Mouse (Mus musculus): ENCODE data around the gene Racgap1.

DNA sequence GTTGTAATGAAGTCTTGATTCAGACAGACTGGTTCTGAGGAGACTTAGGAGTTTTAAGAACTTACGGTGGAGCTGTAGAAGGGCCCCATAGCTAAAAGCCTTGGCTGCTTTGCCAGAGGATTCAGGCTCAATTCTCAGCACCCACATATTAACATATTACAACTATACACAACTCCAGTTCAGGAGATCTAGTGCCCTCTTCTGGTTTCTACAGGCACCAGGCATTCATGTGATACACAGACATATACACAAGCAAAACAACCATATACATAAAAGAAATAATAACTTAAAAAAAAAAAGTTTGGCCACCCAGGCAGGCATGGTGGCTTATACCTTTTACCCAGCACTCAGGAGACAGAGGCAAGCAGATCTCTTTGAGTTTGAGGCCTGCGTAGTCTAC is 16.1 kb upstream of the Racgap1 start:
- TF ChIP-seq CTCF (IDR thresholded peaks at IDR 0.05; ENCODE audit: control insufficient read depth, insufficient read depth, insufficient replicate concordance, low read depth, low read length) = no peak
- TF ChIP-seq POLR2A (IDR thresholded peaks at IDR 0.05; ENCODE audit: control insufficient read depth, low read depth, low read length) = no peak

Measured in testis, adult 2 months (tissue).